Mouse (Mus musculus) layer of hippocampus, adult 8-10 months (tissue): ENCODE results near the gene Tmem256. TPM values are rescaled to one million over a fixed set of nuclear protein-coding genes. Genes with fewer than 3 reads are reported as not detected.

Experiments
- DNase-seq, 2 experiments: peaks; one replicate each; pipeline ENCODE4 v3.0.0; 2022; ENCODE audit warnings: low spot score in 2 of 2
- microRNA-seq, 2 experiments: library from miRNA; unstranded; fragments of <30 nt; microRNA quantifications; one replicate each; pipeline ENCODE4 v1.2.0; 2022
- total RNA-seq, 4 experiments: library from RNA; stranded (reverse); gene quantifications; 2 replicates each; pipeline ENCODE4 v1.2.4; 2022

Gene Tmem256
- total RNA-seq, 4 experiments from 2014 or later: 113 to 131 (median 121) TPM

- no peak for DNase-seq
Observed at GRCm38 (mm10) chr11:69883066-69883465, 44.8 kb downstream of the Tmem256 start.

DNA sequence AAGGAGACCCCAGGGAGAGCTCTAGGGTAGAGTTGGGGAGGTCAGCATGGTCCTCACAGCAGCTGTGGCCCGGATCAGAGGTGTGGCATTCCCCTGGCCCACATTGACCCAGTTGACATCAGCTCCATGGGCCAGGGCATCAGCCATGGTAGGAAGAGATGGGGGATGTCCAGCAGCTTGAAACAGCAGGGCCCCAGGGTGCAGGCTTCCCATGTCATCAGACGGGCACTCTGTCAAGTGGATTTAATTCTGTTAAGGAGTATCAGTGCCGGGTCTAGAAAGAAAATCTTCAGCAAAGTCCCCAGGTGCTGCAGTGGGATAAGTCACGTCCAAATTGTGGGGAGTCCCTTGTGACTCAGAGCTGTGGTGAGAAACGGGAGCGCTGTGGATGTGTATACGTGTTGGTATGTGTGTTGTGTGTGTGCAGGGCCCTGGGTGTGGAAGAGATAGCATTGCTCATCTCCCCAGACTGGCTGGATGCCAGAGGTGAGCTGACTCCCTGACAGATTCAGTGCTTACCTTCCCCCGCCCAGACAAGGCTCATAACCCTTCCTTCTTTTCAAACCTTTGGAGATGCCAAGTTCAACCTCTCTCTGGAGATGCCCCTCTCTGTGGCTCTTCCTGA lies 45.3 kb downstream of the Tmem256 start:
- no peak for DNase-seq

- no peak for DNase-seq
Observed at GRCm38 (mm10) chr11:69884240-69884639, 45.9 kb downstream of the Tmem256 start.

DNA sequence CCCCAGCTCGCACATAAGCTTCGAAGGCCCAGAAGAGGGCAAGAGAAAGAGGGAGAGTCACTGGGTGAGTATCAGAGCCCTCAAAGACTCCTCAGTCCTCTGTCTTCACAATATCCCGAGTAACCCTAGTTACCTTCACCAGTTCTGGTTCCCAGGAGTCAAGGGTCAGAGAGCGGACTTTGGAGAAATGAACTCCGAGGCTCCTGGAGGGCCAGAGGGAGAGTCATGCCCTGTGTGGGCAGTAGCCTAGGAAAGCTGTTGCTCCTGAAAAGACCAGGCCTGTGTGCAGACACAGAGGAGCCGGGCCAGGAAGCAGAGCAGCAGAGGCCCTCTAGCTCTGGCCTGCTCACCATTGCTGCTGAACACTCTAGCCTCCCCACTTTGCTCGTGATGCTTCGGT lies 46.3 kb downstream of the Tmem256 start:
- no peak for DNase-seq

- DNase-seq: no peak
Observed at GRCm38 (mm10) chr11:69886907-69887635, 48.8 kb downstream of the Tmem256 start.

Small RNA genes within 50 kb of the gene (microRNA-seq; reads per million reads assigned to microRNA genes)
- 0 reads per million in 2 experiments for gene Mir6924

Other genes starting within 250 kb of the Tmem256 start
- gene Atp1b2, start 232.6 kb upstream of the Tmem256 start, total RNA-seq: 100 to 1,000 TPM; 386 to 493 (median 443) TPM
- under 1 TPM in 2 of 4 experiments, not detected in 2; 0.59 to 0.92 TPM for gene Shbg, start 220.6 kb upstream of the Tmem256 start, total RNA-seq
- gene Sat2, start 216.5 kb upstream of the Tmem256 start, total RNA-seq: 10 to 100 TPM; 13.3 to 19.2 (median 14.8) TPM
- gene Fxr2, start 205.5 kb upstream of the Tmem256 start, total RNA-seq: 100 to 1,000 TPM; 132 to 154 (median 139) TPM
- not detected for gene Sox15, start 183.2 kb upstream of the Tmem256 start, total RNA-seq
- 10 to 100 TPM; 51.3 to 60.6 (median 56.8) TPM for gene Mpdu1, start 175.9 kb upstream of the Tmem256 start, total RNA-seq
- gene Cd68, start 172.4 kb upstream of the Tmem256 start, total RNA-seq: 100 to 1,000 TPM in 1 of 4 experiments, 10 to 100 TPM in 3; 10.8 to 113 (median 55.2) TPM
- gene Eif4a1, start 166.1 kb upstream of the Tmem256 start, total RNA-seq: 100 to 1,000 TPM; 319 to 328 (median 325) TPM
- 100 to 1,000 TPM in 3 of 4 experiments, 10 to 100 TPM in 1; 82.9 to 123 (median 105) TPM for gene Senp3, start 156.4 kb upstream of the Tmem256 start, total RNA-seq
- 1 to 10 TPM; 2.9 to 3.8 (median 3.2) TPM for gene Tnfsf13, start 152.7 kb upstream of the Tmem256 start, total RNA-seq
- 10 to 100 TPM in 3 of 4 experiments, 1 to 10 TPM in 1; 9.5 to 17.3 (median 14.4) TPM for gene Tnfsf12, start 142.7 kb upstream of the Tmem256 start, total RNA-seq
- 1 to 10 TPM in 3 of 4 experiments, under 1 TPM in 1; 0.83 to 2.2 (median 1.3) TPM for gene Tnfsfm13, start 142.4 kb upstream of the Tmem256 start, total RNA-seq
- gene Polr2a, start 79.9 kb upstream of the Tmem256 start, total RNA-seq: 10 to 100 TPM; 53.8 to 60.8 (median 59.1) TPM
- gene Slc35g3, start 76.5 kb upstream of the Tmem256 start, total RNA-seq: not detected
- gene Zbtb4, start 72.6 kb upstream of the Tmem256 start, total RNA-seq: 100 to 1,000 TPM; 121 to 145 (median 129) TPM
- gene Chrnb1, start 42.6 kb upstream of the Tmem256 start, total RNA-seq: 1 to 10 TPM in 3 of 4 experiments, under 1 TPM in 1; 0.49 to 2.2 (median 1.1) TPM
- gene Fgf11, start 36.7 kb upstream of the Tmem256 start, total RNA-seq: 10 to 100 TPM; 26.1 to 36.5 (median 30.6) TPM
- gene Tmem102, start 32.9 kb upstream of the Tmem256 start, total RNA-seq: under 1 TPM in 2 of 4 experiments, not detected in 2; 0.17 to 0.47 TPM
- gene Gm39566, start 23.2 kb upstream of the Tmem256 start, total RNA-seq: not detected
- not detected for gene Spem2, start 20.0 kb upstream of the Tmem256 start, total RNA-seq
- under 1 TPM in 2 of 4 experiments, not detected in 2; 0.31 to 0.75 TPM for gene Spem1, start 16.3 kb upstream of the Tmem256 start, total RNA-seq
- gene Nlgn2, start 730 bp upstream of the Tmem256 start, total RNA-seq: 100 to 1,000 TPM; 189 to 200 (median 199) TPM
- gene Plscr3, start 7.9 kb downstream of the Tmem256 start, total RNA-seq: 10 to 100 TPM; 17.1 to 21.8 (median 20.0) TPM
- gene Tnk1, start 20.2 kb downstream of the Tmem256 start, total RNA-seq: not detected
- not detected for gene Tmem95, start 39.5 kb downstream of the Tmem256 start, total RNA-seq
- gene Kctd11, start 42.9 kb downstream of the Tmem256 start, total RNA-seq: 1 to 10 TPM; 1.4 to 2.8 (median 1.6) TPM
- under 1 TPM in 2 of 4 experiments, not detected in 2; 0.14 to 0.34 TPM for gene Acap1, start 57.0 kb downstream of the Tmem256 start, total RNA-seq
- under 1 TPM in 2 of 4 experiments, not detected in 2; 0.64 to 0.72 TPM for gene 2810408A11Rik, start 62.5 kb downstream of the Tmem256 start, total RNA-seq
- 100 to 1,000 TPM in 3 of 4 experiments, 10 to 100 TPM in 1; 92.4 to 126 (median 112) TPM for gene Neurl4, start 62.6 kb downstream of the Tmem256 start, total RNA-seq
- gene Gps2, start 75.4 kb downstream of the Tmem256 start, total RNA-seq: 10 to 100 TPM; 28.2 to 44.5 (median 38.4) TPM
- gene Eif5a, start 83.4 kb downstream of the Tmem256 start, total RNA-seq: 100 to 1,000 TPM; 395 to 425 (median 420) TPM
- gene Ybx2, start 97.3 kb downstream of the Tmem256 start, total RNA-seq: 10 to 100 TPM; 10.6 to 18.7 (median 13.9) TPM
- 1 to 10 TPM; 3.0 to 4.6 (median 3.8) TPM for gene Slc2a4, start 109.7 kb downstream of the Tmem256 start, total RNA-seq
- gene Cldn7, start 126.3 kb downstream of the Tmem256 start, total RNA-seq: not detected
- gene Ctdnep1, start 142.6 kb downstream of the Tmem256 start, total RNA-seq: 100 to 1,000 TPM; 108 to 123 (median 119) TPM
- 10 to 100 TPM; 69.7 to 96.0 (median 77.7) TPM for gene Elp5, start 144.0 kb downstream of the Tmem256 start, total RNA-seq
- gene Gabarap, start 152.6 kb downstream of the Tmem256 start, total RNA-seq: 100 to 1,000 TPM; 232 to 255 (median 246) TPM
- gene Phf23, start 157.3 kb downstream of the Tmem256 start, total RNA-seq: 10 to 100 TPM; 45.2 to 59.7 (median 49.7) TPM
- gene Dvl2, start 162.1 kb downstream of the Tmem256 start, total RNA-seq: 10 to 100 TPM; 35.4 to 54.0 (median 41.6) TPM
- 10 to 100 TPM; 60.3 to 69.1 (median 64.8) TPM for gene Acadvl, start 176.9 kb downstream of the Tmem256 start, total RNA-seq
- gene Dlg4, start 178.4 kb downstream of the Tmem256 start, total RNA-seq: 100 to 1,000 TPM; 730 to 858 (median 789) TPM
- gene Asgr1, start 215.6 kb downstream of the Tmem256 start, total RNA-seq: 1 to 10 TPM in 1 of 4 experiments, under 1 TPM in 3; 0.79 to 3.0 (median 0.90) TPM